Mouse (Mus musculus) left cerebral cortex, postnatal 36 days (tissue): ENCODE measurements around the gene Snrpa. TPM values are rescaled to one million over a fixed set of nuclear protein-coding genes. Genes with fewer than 3 reads are reported as not detected.

Experiments
- microRNA-seq: library from miRNA; unstranded; fragments of <30 nt; microRNA quantifications from one replicate; pipeline ENCODE4 v1.2.0, GENCODE M21; 2022
- total RNA-seq, 2 experiments: library from RNA; stranded (reverse); gene quantifications; 2 replicates each; pipeline ENCODE4 v1.2.3; 2021

Gene Snrpa
- total RNA-seq, 2 experiments from 2014 or later: 78.4 to 80.5 TPM

Small RNAs within 50 kb of the gene (microRNA-seq; reads per million reads assigned to microRNA genes)
- gene Mir1191 (not detected), gene Mir3101 (0.76 reads per million)

Other genes starting within 250 kb of the Snrpa start
- not detected for gene Cyp2a12, start 167.2 kb downstream of the Snrpa start, total RNA-seq
- gene Cyp2f2, start 76.4 kb downstream of the Snrpa start, total RNA-seq: not detected
- not detected for gene Cyp2t4, start 42.6 kb downstream of the Snrpa start, total RNA-seq
- 10 to 100 TPM; 95.1 to 98.7 TPM for gene Egln2, start 29.5 kb downstream of the Snrpa start, total RNA-seq
- gene Rab4b, start 17.4 kb downstream of the Snrpa start, total RNA-seq: 10 to 100 TPM; 91.5 to 96.5 TPM
- not detected for gene Gm21983, start 15.2 kb downstream of the Snrpa start, total RNA-seq
- 1 to 10 TPM; 1.2 to 1.9 TPM for gene Mia, start 15.1 kb downstream of the Snrpa start, total RNA-seq
- 10 to 100 TPM; 20.6 TPM for gene BC024978, start 490 bp downstream of the Snrpa start, total RNA-seq
- gene Itpkc, start 32.4 kb upstream of the Snrpa start, total RNA-seq: 1 to 10 TPM; 8.0 TPM
- gene Coq8b, start 36.8 kb upstream of the Snrpa start, total RNA-seq: 10 to 100 TPM; 33.2 to 41.9 TPM
- gene Numbl, start 62.2 kb upstream of the Snrpa start, total RNA-seq: 100 to 1,000 TPM; 107 to 127 TPM
- gene Ltbp4, start 141.4 kb upstream of the Snrpa start, total RNA-seq: 10 to 100 TPM; 36.3 to 50.7 TPM
- gene Shkbp1, start 159.7 kb upstream of the Snrpa start, total RNA-seq: 10 to 100 TPM; 12.4 to 35.7 TPM
- gene Gm20479, start 161.1 kb upstream of the Snrpa start, total RNA-seq: not detected